Mouse (Mus musculus): ENCODE data around the gene Gna15.

GRCm38 (mm10) chr10:81507691-81508489 is 16.1 kb downstream of the Gna15 start:
- TF ChIP-seq CTCF (IDR thresholded peaks at IDR 0.05; ENCODE audit: extremely low read depth, insufficient read depth, insufficient read length, insufficient replicate concordance) (no peak), POLR2A (IDR thresholded peaks at IDR 0.05; ENCODE audit: low read depth, low read length) (no peak)

All from spleen, adult 2 months (tissue).